ENCODE assay signal across 7 mouse cellular contexts in the genomic region with DNA sequence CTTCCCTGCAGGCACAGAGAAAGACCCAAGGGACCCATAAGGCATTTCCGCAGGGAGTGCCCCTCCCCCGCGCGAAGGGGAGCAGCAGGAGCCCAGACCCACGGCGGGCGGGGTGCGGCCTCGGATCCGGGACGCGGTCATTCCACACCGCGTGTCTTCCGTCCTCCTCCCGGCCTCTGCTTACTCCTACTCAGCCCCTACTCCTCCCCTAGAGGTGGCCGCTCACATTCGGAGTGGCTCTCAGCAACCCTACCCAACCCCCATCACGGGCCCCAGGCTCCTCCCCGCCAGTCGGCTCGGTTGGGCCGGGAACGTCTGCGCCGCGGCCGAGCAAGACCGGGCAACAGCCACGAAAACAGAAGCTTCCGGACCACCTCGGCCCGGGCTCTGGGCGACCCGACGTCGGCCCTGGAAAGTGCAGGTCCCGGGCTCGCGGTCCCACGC. TPM values are rescaled to one million over a fixed set of nuclear protein-coding genes. Genes with fewer than 3 reads are reported as not detected.
DNase-seq lines count a peak whose midpoint lies in the region; ATAC-seq and TF ChIP-seq lines count a peak whose summit lies in the region.

No protein-coding gene starts in this region.

- H3K9me3 ChIP-seq in hindbrain, embryonic 13.5 days, result no peaks in the 10 kb centered on the region
- H3K9me3 ChIP-seq in limb, embryonic 10.5 days (replicated peaks), result no peaks in the 10 kb centered on the region
- H3K9me3 ChIP-seq in midbrain, embryonic 12.5 days, result no peaks in the 10 kb centered on the region

- DNase-seq in Patski (ENCODE audit: low read depth, low spot score), result no peak
- peak; percentile 78 for DNase-seq in cerebellum, adult 11-12 months
- DNase-seq in forelimb bud, embryonic 11.5 days (ENCODE audit: low read depth, low spot score), result peak; percentile 49
- peak; percentile 73 for DNase-seq in limb, embryonic 10.5 days (ENCODE audit: low spot score)
- peak in 1 of 2 experiments; percentile 62 for DNase-seq in spleen, adult 2 months (ENCODE audit: low read depth in 1 of 2, low spot score in 2 of 2)

- H3K9ac ChIP-seq in hindbrain, embryonic 13.5 days, result peak overlapping the region; percentile 94
- H3K9ac ChIP-seq in midbrain, embryonic 12.5 days (replicated peaks), result peak overlapping the region; percentile 84

- in situ Hi-C loops in Patski (cut with MboI; ENCODE audit: low pct_unique_long_range_greater_than_20kb), result loop anchor here (5.0 kb wide), 2 partner anchors 45 to 140 kb away; a partner anchor contains a TSS

- peak overlapping the region; percentile 99 for H3K4me2 ChIP-seq in hindbrain, embryonic 13.5 days
- peak overlapping the region; percentile 99 for H3K4me2 ChIP-seq in midbrain, embryonic 12.5 days (replicated peaks)

- peak overlapping the region; percentile 100 for H3K27ac ChIP-seq in hindbrain, embryonic 13.5 days
- H3K27ac ChIP-seq in limb, embryonic 10.5 days, result peak overlapping the region; percentile 96
- H3K27ac ChIP-seq in midbrain, embryonic 12.5 days (replicated peaks), result peak overlapping the region; percentile 98
- peak overlapping the region; percentile 84 for H3K27ac ChIP-seq in spleen, adult 2 months (ENCODE audit: insufficient read depth, low read length)

- H3K27me3 ChIP-seq in Patski, result no peaks in the 10 kb centered on the region
- no peaks in the 10 kb centered on the region for H3K27me3 ChIP-seq in hindbrain, embryonic 13.5 days
- no peaks in the 10 kb centered on the region for H3K27me3 ChIP-seq in limb, embryonic 10.5 days (ENCODE audit: low read depth, poor library complexity, severe bottlenecking)
- no peaks in the 10 kb centered on the region for H3K27me3 ChIP-seq in midbrain, embryonic 12.5 days
- H3K27me3 ChIP-seq in spleen, adult 2 months (ENCODE audit: control insufficient read depth, insufficient read depth, low read length), result no peaks in the 10 kb centered on the region

- H3K4me1 ChIP-seq in hindbrain, embryonic 13.5 days (replicated peaks), result peaks cover 30% of the 10 kb centered on the region
- peaks cover 35% of the 10 kb centered on the region for H3K4me1 ChIP-seq in limb, embryonic 10.5 days
- peaks cover 17% of the 10 kb centered on the region for H3K4me1 ChIP-seq in midbrain, embryonic 12.5 days
- peaks cover 36% of the 10 kb centered on the region; the same call in 1 of the 2 replicates for H3K4me1 ChIP-seq in spleen, adult 2 months (ENCODE audit: control insufficient read depth, insufficient read depth, insufficient read length)

- H3K4me3 ChIP-seq in hindbrain, embryonic 13.5 days, result peak overlapping the region; percentile 92
- peak overlapping the region; percentile 82 for H3K4me3 ChIP-seq in limb, embryonic 10.5 days
- H3K4me3 ChIP-seq in midbrain, embryonic 12.5 days, result peak overlapping the region; percentile 95
- H3K4me3 ChIP-seq in spleen, adult 2 months (ENCODE audit: extremely low read depth, insufficient read depth, insufficient read length), result peak overlapping the region; percentile 99

- no peak for TF ChIP-seq POLR2A in spleen, adult 2 months (IDR thresholded peaks at IDR 0.05; ENCODE audit: low read depth, low read length)

- under 1% methylated on average over 41 of the region's 41 CpGs for WGBS in hindbrain, embryonic 13.5 days
- WGBS in limb, embryonic 10.5 days, result under 1% methylated on average over 41 of the region's 41 CpGs
- under 1% methylated on average over 41 of the region's 41 CpGs for WGBS in midbrain, embryonic 12.5 days
- WGBS in spleen, adult 2 months, result under 1% methylated on average over 41 of the region's 41 CpGs

- TF ChIP-seq CTCF in Patski (IDR thresholded peaks at IDR 0.05), result no peak
- no peak for TF ChIP-seq CTCF in spleen, adult 2 months (IDR thresholded peaks at IDR 0.05; ENCODE audit: extremely low read depth, insufficient read depth, insufficient read length, insufficient replicate concordance)

- POLR2A ChIA-PET in Patski (lab: Charles Lee), result interaction anchor here (1.0 to 1.3 kb wide), 3 partner anchors 9 to 129 kb away, joined by 3 to 4 read pairs (median 4); a partner anchor contains a TSS

- ATAC-seq in Patski, result peak; percentile 27
- peak; percentile 23 for ATAC-seq in hindbrain, embryonic 13.5 days (ENCODE audit: low FRiP score)
- peak; percentile 38 for ATAC-seq in midbrain, embryonic 12.5 days (ENCODE audit: low FRiP score, low read depth)

- peaks cover 39% of the 10 kb centered on the region for H3K36me3 ChIP-seq in hindbrain, embryonic 13.5 days
- H3K36me3 ChIP-seq in limb, embryonic 10.5 days, result peaks cover 45% of the 10 kb centered on the region
- H3K36me3 ChIP-seq in midbrain, embryonic 12.5 days, result peaks cover 36% of the 10 kb centered on the region
- H3K36me3 ChIP-seq in spleen, adult 2 months (ENCODE audit: control insufficient read depth, insufficient read depth, low read length), result peaks cover 20% of the 10 kb centered on the region

- CTCF ChIA-PET in Patski (lab: Charles Lee), result no interaction called here

RNA-seq across cellular contexts. Expression of a gene that starts 0.7 kb away (rescaled TPM):
- 93.3 TPM for polyA plus RNA-seq in Patski (2021)
- polyA plus RNA-seq in hindbrain, embryonic 13.5 days (2015; fragmentation: Nextera tagmentation; extraction: Ambion mirVana), result 74.9 and 81.9 TPM in 2 replicates
- polyA plus RNA-seq in limb, embryonic 10.5 days (2016; fragmentation: Nextera tagmentation; extraction: Ambion mirVana), result 156 and 160 TPM in 2 replicates
- 99.3 and 103 TPM in 2 replicates for polyA plus RNA-seq in midbrain, embryonic 12.5 days (2016; fragmentation: Nextera tagmentation; extraction: Ambion mirVana)
- 125 and 154 TPM in 2 replicates for polyA plus RNA-seq in spleen, adult 2 months (2012; rRNA removed)

RNA-seq across cellular contexts. Expression of a gene that starts 8.2 kb away (rescaled TPM):
- 28.9 TPM for polyA plus RNA-seq in Patski (2021)
- polyA plus RNA-seq in hindbrain, embryonic 13.5 days (2015; fragmentation: Nextera tagmentation; extraction: Ambion mirVana), result 14.5 and 16.4 TPM in 2 replicates
- polyA plus RNA-seq in limb, embryonic 10.5 days (2016; fragmentation: Nextera tagmentation; extraction: Ambion mirVana), result 31.6 and 35.4 TPM in 2 replicates
- 17.9 and 19.1 TPM in 2 replicates for polyA plus RNA-seq in midbrain, embryonic 12.5 days (2016; fragmentation: Nextera tagmentation; extraction: Ambion mirVana)
- 34.5 and 49.5 TPM in 2 replicates for polyA plus RNA-seq in spleen, adult 2 months (2012; rRNA removed)

RNA-seq across cellular contexts. Expression of a gene that starts 8.7 kb away (rescaled TPM):
- polyA plus RNA-seq in Patski (2021), result 3.6 TPM
- polyA plus RNA-seq in hindbrain, embryonic 13.5 days (2015; fragmentation: Nextera tagmentation; extraction: Ambion mirVana), result 41.8 and 50.5 TPM in 2 replicates
- 16.2 and 20.9 TPM in 2 replicates for polyA plus RNA-seq in limb, embryonic 10.5 days (2016; fragmentation: Nextera tagmentation; extraction: Ambion mirVana)
- 34.6 and 41.1 TPM in 2 replicates for polyA plus RNA-seq in midbrain, embryonic 12.5 days (2016; fragmentation: Nextera tagmentation; extraction: Ambion mirVana)
- 136 and 175 TPM in 2 replicates for polyA plus RNA-seq in spleen, adult 2 months (2012; rRNA removed)

RNA-seq across cellular contexts. Expression of a gene that starts 28.7 kb away (rescaled TPM):
- not detected for polyA plus RNA-seq in Patski (2021)
- 3.3 and 3.7 TPM in 2 replicates for polyA plus RNA-seq in hindbrain, embryonic 13.5 days (2015; fragmentation: Nextera tagmentation; extraction: Ambion mirVana)
- polyA plus RNA-seq in limb, embryonic 10.5 days (2016; fragmentation: Nextera tagmentation; extraction: Ambion mirVana), result 0.14 TPM in 1 of 2 replicates, not detected in the other
- 2.8 and 3.5 TPM in 2 replicates for polyA plus RNA-seq in midbrain, embryonic 12.5 days (2016; fragmentation: Nextera tagmentation; extraction: Ambion mirVana)
- polyA plus RNA-seq in spleen, adult 2 months (2012; rRNA removed), result 0.28 TPM in 1 of 2 replicates, not detected in the other

RNA-seq across cellular contexts. Expression of a gene that starts 44.9 kb away (rescaled TPM):
- polyA plus RNA-seq in Patski (2021), result 66.0 TPM
- 54.2 and 54.4 TPM in 2 replicates for polyA plus RNA-seq in hindbrain, embryonic 13.5 days (2015; fragmentation: Nextera tagmentation; extraction: Ambion mirVana)
- polyA plus RNA-seq in limb, embryonic 10.5 days (2016; fragmentation: Nextera tagmentation; extraction: Ambion mirVana), result 52.9 and 61.1 TPM in 2 replicates
- 50.2 and 53.4 TPM in 2 replicates for polyA plus RNA-seq in midbrain, embryonic 12.5 days (2016; fragmentation: Nextera tagmentation; extraction: Ambion mirVana)
- polyA plus RNA-seq in spleen, adult 2 months (2012; rRNA removed), result 46.5 and 81.1 TPM in 2 replicates
